Mouse (Mus musculus): ENCODE results near the gene Cacna1d.

Gene Cacna1d

GRCm38 (mm10) chr14:30371070-30371469 lies 120.2 kb downstream of the Cacna1d start:
- DNase-seq (ENCODE audit: low spot score): no peak

GRCm38 (mm10) chr14:30367074-30367473 lies 124.2 kb downstream of the Cacna1d start:
- no peak for DNase-seq (ENCODE audit: low spot score)

DNA sequence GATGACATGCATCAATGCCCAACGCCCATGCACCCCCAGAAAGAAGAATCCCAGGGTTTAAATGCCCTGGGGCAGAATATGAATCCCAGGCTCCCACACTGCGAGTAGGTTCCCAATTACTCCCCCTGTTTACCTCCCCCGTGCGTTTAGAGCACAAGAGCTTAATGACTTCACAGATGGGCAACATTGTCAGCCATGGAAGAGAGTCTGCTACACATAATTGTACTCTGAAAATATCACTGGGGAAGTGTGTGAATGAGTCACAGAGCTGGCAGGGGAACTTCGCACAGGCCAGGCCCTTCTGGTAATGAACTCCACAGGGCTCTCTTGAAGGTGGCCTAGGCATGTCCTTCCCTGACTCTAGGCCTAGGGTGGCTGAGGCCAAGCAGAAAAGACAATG lies 125.4 kb downstream of the Cacna1d start:
- no peak for DNase-seq (ENCODE audit: low spot score)

GRCm38 (mm10) chr14:30363487-30364167 lies 127.6 kb downstream of the Cacna1d start:
- no peak for DNase-seq (ENCODE audit: low spot score)

GRCm38 (mm10) chr14:30362370-30362769 lies 128.9 kb downstream of the Cacna1d start:
- DNase-seq (ENCODE audit: low spot score): no peak

DNA sequence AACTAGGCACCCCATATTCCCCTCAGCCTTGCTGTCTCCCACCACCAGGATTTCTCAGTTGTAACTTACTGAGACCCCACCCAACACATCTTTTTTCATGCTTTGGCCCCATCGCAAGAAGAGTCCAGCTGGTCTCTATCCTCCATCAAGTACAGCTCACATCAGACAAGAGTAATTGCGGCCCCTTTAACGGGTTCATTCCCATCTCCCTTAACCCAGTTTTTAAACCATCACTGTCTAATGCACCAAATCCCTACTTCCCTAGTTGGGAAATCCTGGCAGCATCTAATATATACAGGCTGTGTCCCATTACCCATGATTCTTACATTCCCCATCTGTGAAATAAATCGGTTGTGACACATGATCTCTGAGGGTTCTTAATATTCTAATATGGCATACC lies 130.8 kb downstream of the Cacna1d start:
- DNase-seq (ENCODE audit: low spot score): no peak

GRCm38 (mm10) chr14:30360004-30360403 lies 131.3 kb downstream of the Cacna1d start:
- DNase-seq (ENCODE audit: low spot score): no peak

- no peak for DNase-seq (ENCODE audit: low spot score)
Observed at GRCm38 (mm10) chr14:30358028-30358427, 133.2 kb downstream of the Cacna1d start.

DNA sequence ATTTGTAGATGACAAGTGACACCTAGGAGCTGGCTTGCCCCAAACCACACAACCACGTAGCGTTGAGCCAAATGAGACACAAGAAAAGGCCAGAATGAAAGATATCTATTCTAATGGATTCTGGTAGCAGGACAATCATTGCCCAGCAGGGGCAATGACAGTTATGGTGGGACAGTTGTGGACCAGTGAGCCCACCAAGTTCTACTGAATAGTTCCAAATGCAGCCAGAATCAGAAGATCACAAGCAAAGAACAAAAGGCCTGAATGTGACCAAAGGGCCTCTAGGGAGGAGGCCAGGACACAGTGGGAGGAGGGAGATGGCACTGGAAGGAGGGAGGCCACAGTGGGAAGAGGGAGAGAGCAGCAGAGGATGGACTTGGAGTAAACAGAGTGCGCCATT lies 134.8 kb downstream of the Cacna1d start:
- no peak for DNase-seq (ENCODE audit: low spot score)

- DNase-seq (ENCODE audit: low spot score): no peak
Observed at GRCm38 (mm10) chr14:30354761-30355160, 136.5 kb downstream of the Cacna1d start.

DNA sequence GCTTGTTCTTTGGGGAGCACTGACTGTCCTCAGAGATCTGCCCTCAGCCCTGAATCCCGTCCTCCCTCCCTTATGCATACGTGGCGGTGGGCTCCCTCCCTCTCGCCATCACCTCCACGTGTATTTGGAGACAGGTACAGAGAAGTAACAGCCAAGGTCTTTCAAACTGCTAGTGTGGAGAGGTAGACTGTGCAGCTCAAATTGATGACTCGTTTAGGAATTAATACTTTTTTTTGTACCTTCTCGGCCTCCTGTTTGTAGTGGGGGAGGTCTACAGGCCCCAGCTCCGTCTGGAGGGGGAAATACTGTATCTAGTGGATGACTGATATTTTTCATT lies 137.2 kb downstream of the Cacna1d start:
- no peak for DNase-seq (ENCODE audit: low spot score)

DNA sequence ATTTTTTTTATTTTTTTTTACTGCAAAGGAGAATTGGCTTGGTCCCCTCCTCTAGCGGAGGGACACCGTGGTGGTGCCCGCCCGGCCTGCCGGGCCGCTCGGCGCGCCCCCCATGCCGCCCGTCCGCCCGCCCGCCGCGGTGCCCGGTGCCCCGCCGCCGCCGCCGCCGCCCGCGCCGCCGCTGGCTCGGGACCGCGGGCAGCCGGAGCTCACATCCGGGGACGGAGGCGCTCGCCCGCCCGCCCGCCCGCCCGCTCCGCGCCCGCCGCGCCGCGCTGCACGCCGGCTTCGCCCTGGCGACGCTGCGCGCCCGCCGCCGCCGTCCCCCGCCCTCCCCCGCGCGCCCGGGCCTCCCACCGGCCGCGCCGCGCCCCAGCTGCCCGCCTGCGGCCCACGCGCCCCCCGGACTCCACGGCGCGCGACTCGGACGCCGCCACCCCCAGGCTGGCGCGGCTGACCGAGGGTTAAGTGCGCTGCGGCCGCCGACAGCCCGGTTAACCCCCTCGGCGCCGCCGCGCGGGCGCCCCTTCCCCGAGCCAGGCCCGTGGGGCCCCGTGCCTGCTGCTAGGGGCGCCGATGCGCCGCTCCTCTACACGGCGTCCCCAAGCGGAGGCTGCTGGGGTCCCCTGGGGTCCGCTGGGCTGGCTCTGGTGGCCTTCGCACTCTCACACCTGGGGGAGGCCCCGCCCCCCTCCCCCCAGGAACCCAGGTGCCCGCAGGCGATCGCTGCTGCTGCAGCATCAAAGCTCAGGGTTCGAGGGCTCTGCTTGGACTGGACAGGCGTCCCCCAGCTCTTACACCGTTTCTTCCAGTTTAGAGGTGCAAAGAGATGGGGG lies 137.7 kb downstream of the Cacna1d start:
- peak; percentile 30 for DNase-seq (ENCODE audit: low spot score)

DNA sequence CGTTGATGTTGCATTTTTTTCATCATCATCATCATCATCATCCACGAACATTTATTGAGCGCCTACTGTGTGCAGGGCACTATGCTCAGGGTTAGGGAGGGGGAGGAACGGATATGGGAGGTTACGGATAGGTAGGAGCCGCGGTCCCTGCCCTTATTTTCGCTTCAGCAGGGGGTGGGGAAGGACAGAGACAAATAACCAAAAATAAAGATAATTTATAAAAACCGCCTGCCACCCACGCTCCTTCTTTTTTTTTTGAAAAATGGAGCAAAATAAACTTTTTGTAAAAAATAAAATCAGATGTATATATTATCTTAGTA lies 138.3 kb downstream of the Cacna1d start:
- DNase-seq (ENCODE audit: low spot score): no peak

DNA sequence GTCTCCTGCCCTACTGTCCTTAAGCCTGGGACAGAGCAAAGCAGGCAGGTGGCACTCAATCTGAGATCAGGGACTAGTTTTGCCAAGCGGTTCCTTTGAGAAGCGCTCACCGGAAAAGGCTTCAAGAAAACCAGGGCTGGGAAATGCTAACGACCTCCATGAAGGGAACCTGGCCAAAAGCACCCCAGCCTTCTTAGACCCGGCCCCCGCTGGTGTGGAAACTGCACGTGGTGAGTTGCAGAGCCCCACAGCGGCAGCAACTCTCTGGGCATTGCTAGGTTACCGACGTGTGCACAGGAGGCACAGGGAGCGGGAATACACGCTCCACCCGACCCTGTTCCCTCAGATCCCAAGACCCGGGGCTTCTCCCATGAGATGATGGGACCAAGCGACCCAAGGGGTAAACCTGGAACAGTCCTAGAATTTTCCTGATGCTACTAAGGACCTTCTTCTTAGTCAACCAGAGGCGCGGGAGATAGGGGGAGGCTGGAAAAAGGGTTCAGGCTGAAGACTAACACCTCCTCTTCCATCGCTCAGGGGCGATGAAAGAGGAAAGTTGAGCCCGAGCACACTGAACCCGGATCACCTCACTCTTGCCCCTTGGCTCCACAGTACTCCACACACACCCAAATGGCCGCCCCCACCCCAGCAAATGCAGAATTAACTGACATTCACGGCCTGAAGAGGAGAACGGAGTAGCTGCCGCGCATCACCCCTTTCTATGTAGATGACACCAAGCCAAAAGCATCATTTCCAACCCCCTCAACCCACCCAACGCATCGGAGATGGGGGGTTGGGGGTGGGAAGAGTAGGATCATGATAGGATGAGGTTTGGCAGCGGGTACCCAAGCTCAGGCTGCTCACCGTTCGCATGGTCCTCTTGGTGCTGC lies 138.9 kb downstream of the Cacna1d start:
- peak; percentile 19 for DNase-seq (ENCODE audit: low spot score)

- DNase-seq (ENCODE audit: low spot score): no peak
Observed at GRCm38 (mm10) chr14:30350285-30350684, 141.0 kb downstream of the Cacna1d start.

DNA sequence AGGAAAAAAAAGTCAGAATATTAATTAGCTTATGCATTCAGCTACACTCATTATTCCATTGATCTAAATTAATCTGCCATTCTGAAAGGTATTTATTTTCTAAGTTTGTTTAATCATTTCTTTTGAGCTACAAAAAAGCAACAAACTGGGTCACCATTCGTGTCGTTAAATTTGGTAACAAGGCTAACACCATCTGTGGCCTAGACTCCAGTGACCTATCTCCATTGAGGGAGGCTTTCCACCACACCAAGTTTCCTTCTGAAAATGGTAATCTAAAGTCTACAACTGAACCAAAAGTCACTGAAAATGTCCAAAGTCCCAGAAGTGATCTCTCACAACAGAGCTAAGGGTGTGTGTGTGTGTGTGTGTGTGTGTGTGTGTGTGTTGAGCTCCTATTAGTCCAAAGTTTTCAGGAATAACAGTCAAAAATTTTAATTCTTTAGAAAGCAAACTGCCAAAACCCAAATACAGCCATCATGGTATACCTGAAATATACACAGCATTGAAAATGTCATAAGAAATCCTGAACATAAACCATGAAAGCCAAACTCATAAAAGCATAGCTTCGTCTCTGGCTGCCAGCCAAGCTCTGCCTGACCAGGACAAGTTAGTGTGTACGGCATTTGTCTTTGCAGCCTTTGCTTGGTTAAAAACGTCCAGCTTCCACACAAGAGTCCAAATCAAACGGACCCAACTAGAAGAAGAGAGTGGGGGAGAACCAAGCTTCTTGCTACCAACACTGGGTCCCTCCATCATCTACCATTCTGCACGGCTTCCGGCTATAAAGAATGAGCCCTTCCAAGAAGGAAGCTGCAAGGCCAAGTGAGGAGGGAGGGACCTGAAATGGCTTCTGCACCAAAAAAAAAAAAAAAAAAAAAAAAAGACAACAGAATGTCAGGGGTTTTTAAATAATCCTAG lies 146.0 kb downstream of the Cacna1d start:
- DNase-seq (ENCODE audit: low spot score): no peak

- DNase-seq (ENCODE audit: low spot score): no peak
Observed at GRCm38 (mm10) chr14:30343740-30344139, 147.5 kb downstream of the Cacna1d start.

- no peak for DNase-seq (ENCODE audit: low spot score)
Observed at GRCm38 (mm10) chr14:30341825-30342590, 149.2 kb downstream of the Cacna1d start.

GRCm38 (mm10) chr14:30340140-30340539 lies 151.1 kb downstream of the Cacna1d start:
- DNase-seq (ENCODE audit: low spot score): no peak

GRCm38 (mm10) chr14:30331856-30332255 lies 159.4 kb downstream of the Cacna1d start:
- no peak for DNase-seq (ENCODE audit: low spot score)
